Mouse (Mus musculus): ENCODE measurements around the gene Rabgap1. TPM values are rescaled to one million over a fixed set of nuclear protein-coding genes. Genes with fewer than 3 reads are reported as not detected.

Gene Rabgap1
- polyA plus RNA-seq (2012; rRNA removed): 8.6 and 13.9 TPM in 2 replicates

DNA sequence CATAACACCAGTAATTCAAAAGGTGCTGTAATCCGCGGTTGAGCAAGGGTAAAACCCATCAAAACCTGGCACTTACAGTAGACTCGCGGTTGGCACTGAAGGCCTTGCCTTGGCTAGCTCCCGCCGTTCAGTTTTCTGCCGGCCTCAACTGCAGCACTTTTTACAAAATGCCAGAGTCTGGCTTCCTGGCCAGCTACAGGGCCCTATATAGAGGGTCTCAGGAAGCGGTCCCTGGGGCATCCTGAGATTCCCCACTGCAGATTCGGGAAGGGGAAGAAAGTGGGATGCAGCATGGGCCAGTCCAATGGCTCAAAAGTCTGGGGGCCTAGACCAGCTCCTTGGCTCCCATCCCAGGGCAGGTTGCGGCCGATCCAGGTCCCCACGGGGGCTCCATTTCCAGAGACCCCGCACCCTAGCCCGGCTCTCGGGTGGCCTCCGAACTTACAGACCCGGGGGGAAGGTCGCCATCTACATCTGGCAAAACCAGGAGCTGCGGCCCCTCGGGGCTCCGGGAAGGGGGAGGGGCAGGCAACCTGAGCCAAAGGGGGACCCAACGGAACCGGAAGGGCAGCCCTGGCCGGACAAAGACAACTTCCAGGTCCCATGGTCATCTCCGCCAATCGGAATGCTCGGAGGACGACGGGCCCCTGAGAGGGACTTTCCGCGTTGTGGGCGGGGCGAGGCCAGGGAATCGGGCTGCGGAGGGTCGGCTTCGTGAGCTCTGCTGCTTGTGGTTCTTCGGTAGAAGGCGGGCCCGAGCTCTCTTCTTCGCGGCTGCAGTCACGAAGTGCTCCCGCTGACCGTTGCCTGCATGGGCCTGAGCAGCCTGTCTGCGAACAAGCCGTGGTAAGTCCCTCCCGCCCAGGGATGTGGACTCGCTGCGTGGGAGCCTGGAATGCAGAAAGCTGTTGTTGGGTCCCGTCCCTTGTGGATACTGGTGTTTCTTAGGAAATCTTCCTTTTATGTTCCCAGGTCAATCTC lies at the start of gene Rabgap1, which contains the start of the genes Zbtb26 and Zbtb6:
TSS of gene Rabgap1 (plus strand) at position 669 of the 981 bp plus-strand sequence.
TSS of gene Zbtb26 (minus strand) at position 525 of the 981 bp plus-strand sequence.
TSS of gene Zbtb6 (minus strand) at position 561 of the 981 bp plus-strand sequence.
- under 1% methylated on average over 51 of the region's 51 CpGs for WGBS
- TF ChIP-seq POLR2A (IDR thresholded peaks at IDR 0.05; ENCODE audit: borderline replicate concordance, extremely low read depth, low read depth, low read length) (peak; percentile 87), CTCF (IDR thresholded peaks at IDR 0.05; ENCODE audit: insufficient read depth, low read length) (no peak)
- peak; percentile 96 for DNase-seq
- Histone ChIP-seq H3K4me1 (ENCODE audit: control insufficient read depth, insufficient read depth, low read length) (no peaks in the 10 kb centered on the region), H3K4me3 (replicated peaks; ENCODE audit: extremely low read depth, low read depth, low read length) (peak within 1 kb of the TSS; percentile 79)

DNA sequence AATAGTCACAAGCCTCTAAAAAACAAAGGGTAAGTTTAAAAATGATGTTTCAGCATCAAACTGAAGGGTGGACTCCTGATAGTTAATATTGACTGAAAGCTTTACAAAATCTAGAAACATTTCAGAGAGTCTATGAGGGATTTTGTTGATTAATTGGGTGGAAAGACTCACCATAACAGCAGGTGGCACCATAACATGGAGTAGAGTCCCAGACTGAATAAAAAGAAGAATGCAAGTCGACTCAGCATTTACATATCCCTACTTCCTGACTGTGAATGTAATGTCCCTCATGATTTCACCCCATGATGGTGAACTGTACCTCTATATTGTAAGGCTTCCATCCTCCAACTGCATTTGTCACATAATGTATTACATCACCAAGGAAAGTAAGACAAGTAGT lies 47.5 kb upstream of the Rabgap1 start:
- no peak for TF ChIP-seq POLR2A (IDR thresholded peaks at IDR 0.05; ENCODE audit: borderline replicate concordance, extremely low read depth, low read depth, low read length)
- no peak for TF ChIP-seq CTCF (IDR thresholded peaks at IDR 0.05; ENCODE audit: insufficient read depth, low read length)
- 18% methylated on average over 1 of the region's 1 CpGs for WGBS
- no peaks in the 10 kb centered on the region for H3K4me1 ChIP-seq (ENCODE audit: control insufficient read depth, insufficient read depth, low read length)
- no peak for DNase-seq
- no peak overlapping the region for H3K4me3 ChIP-seq (replicated peaks; ENCODE audit: extremely low read depth, low read depth, low read length)

DNA sequence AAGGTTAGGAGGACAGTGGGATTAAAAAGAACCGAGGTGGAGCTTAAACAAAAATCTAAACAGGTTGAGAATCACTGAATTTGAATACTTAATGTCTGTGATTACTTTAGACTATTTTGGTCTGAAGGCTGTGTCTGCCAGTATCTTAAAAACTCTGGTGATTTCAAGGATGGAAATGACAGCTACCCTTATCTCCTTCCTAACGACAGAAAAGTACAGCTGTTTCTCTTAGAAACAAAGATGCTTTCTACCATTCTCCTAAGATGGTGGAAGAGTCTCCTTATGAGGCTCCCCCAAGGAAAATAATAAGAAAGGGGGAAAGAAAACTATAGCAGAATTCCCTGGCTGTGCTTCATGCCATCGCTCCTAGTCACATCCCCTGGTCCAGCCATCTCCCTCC lies 21.2 kb upstream of the Rabgap1 start:
- DNase-seq: no peak
- peak overlapping the region; percentile 88 for H3K4me3 ChIP-seq (replicated peaks; ENCODE audit: extremely low read depth, low read depth, low read length)
- TF ChIP-seq POLR2A (IDR thresholded peaks at IDR 0.05; ENCODE audit: borderline replicate concordance, extremely low read depth, low read depth, low read length): no peak
- no peak for TF ChIP-seq CTCF (IDR thresholded peaks at IDR 0.05; ENCODE audit: insufficient read depth, low read length)
- WGBS: 3% methylated on average over 3 of the region's 3 CpGs
- H3K4me1 ChIP-seq (ENCODE audit: control insufficient read depth, insufficient read depth, low read length): peaks cover 3% of the 10 kb centered on the region; the same call in 1 of the 2 replicates

DNA sequence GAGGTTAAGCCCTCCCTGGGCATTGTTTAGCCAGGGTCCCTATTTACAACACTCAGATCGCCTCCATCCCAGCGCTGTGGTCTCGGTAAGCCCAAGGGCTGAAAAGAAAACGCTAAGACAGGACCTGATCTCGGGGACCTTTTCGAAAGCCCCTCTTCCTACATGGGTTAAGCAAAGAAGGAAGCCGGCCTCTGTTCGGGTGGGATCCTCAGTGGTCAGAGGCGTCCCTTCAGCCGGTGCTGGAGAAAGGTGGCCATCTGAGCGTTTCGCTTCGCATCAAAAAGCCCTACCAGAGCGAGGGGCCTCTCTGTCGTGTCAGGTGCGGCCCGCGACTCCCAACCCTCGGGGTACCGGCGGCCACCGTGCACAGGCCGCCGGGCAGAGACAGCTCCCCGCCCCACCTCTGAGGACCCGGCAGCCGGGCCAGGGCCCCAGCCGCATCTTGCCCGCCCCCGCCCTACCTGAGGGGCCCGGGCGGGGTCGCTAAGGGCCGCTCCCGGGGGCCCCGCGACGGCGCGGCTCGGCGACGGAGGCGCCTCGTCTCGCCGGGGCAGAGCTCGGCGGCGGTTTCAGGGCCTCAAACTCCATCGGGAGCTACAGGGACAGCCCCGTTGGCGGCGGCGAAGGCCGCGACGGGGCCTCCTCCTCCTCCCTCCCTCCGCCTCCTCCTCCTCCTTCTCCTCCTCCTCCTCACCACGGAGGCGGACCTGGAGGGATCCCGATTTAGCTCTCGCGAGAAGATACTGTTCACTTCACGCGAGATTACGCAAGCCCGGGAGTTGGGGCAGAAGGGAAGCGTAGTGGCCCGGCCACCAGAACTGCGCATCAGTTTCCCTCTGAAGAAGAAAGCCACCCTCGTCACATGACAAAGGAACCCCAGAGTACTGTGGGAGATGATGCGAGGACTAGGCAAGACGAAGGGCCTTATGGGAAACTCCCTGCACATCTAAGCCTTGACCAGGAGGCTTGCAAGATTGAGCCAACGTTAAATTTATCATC lies 20.5 kb upstream of the Rabgap1 start, which contains the start of gene Rc3h2:
TSS of gene Rc3h2 (minus strand) at position 598 of the 999 bp plus-strand sequence.
- peak; percentile 90 for TF ChIP-seq POLR2A (IDR thresholded peaks at IDR 0.05; ENCODE audit: borderline replicate concordance, extremely low read depth, low read depth, low read length)
- no peak for TF ChIP-seq CTCF (IDR thresholded peaks at IDR 0.05; ENCODE audit: insufficient read depth, low read length)
- WGBS: under 1% methylated on average over 72 of the region's 75 CpGs
- H3K4me1 ChIP-seq (ENCODE audit: control insufficient read depth, insufficient read depth, low read length): peaks cover 3% of the 10 kb centered on the region; the same call in 1 of the 2 replicates
- DNase-seq: peak; percentile 93
- H3K4me3 ChIP-seq (replicated peaks; ENCODE audit: extremely low read depth, low read depth, low read length): peak within 1 kb of the TSS; percentile 88

DNA sequence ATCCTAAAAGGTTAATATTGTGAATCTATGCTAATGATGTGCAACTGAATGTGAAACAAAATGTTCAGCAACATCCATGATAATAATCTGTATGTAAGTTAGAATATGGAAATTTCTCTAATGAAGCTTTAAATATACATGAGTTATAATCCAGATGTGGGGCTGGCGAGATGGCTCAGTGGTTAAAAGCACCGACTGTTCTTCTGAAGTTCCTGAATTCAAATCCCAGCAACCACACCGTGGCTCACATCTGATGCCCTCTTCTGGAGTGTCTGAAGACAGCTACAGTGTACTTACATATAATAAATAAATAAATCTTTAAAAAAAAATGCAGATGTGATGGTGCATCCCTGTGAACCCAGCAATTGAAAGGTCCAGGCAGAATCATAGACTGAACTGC lies 19.4 kb upstream of the Rabgap1 start:
- H3K4me1 ChIP-seq (ENCODE audit: control insufficient read depth, insufficient read depth, low read length): peaks cover 3% of the 10 kb centered on the region; the same call in 1 of the 2 replicates
- DNase-seq: no peak
- 47% methylated on average over 3 of the region's 3 CpGs for WGBS
- H3K4me3 ChIP-seq (replicated peaks; ENCODE audit: extremely low read depth, low read depth, low read length): no peak overlapping the region
- TF ChIP-seq POLR2A (IDR thresholded peaks at IDR 0.05; ENCODE audit: borderline replicate concordance, extremely low read depth, low read depth, low read length): no peak

DNA sequence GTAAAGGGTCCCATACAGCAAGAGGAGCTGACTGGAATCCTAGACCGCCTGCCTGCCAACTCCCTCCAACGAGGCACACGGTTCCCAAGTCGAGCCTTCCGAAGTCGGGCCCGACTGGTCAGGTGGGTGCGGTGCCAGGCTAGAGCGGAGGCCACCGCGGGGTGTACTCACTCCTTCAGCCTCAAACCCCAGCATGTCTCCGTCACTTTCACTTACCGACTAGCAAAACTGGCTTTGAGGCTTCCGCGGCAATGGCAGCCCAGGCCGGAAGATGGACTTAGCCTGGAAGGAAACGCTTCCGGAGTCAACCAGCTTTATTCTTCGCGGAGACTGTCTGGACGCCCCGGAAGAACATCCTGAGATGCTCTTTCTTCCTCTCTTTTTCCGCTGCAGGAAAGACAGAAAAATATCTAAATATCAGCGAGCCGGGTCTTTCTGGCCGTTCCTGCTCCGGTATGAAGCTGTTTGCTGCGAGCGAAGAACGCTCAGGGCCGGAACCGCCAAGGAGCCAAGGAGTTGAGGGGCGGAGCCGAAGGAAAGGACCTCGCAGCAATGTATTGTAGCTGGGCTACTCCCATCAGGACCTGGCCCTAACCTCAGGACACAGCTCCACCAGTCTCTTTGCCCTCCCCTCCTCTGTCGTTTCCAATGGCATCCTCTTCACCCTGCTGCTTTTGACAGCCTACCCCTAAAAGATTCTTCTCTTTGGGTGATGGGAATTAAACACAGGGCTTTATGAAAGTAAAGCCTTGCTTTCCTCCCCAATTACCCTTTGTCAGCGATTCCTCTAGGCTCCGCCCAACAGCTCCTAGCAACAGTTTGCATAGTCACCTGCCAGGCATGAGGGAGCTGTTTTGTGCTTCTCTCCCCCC lies 12.2 kb upstream of the Rabgap1 start:
- Histone ChIP-seq H3K4me3 (replicated peaks; ENCODE audit: extremely low read depth, low read depth, low read length) (peak overlapping the region; percentile 71), H3K4me1 (ENCODE audit: control insufficient read depth, insufficient read depth, low read length) (no peaks in the 10 kb centered on the region; the same call in 1 of the 2 replicates)
- DNase-seq: peak; percentile 71
- TF ChIP-seq CTCF (IDR thresholded peaks at IDR 0.05; ENCODE audit: insufficient read depth, low read length): no peak
- TF ChIP-seq POLR2A (IDR thresholded peaks at IDR 0.05; ENCODE audit: borderline replicate concordance, extremely low read depth, low read depth, low read length): peak; percentile 62; the same call in 1 of the 2 replicates
- under 1% methylated on average over 38 of the region's 38 CpGs for WGBS

DNA sequence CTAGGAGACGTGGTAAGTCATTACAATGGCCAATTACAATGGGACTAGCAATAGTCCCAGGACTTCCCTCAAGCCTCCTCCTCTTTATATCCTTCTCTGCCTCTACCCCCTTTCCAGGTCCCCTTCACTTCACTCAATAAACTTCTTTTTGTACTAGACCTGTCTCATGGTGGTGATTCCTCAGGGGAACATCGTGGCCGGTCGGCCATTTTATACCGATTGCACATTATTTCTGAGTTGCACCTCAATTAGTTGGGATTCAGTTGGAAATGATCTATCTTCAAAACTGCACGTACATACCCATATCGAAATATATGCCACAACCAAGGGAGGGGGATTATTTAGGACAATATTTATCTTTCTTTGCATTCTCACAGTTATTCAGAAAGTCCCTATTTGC lies 11.5 kb upstream of the Rabgap1 start:
- DNase-seq: no peak
- TF ChIP-seq POLR2A (IDR thresholded peaks at IDR 0.05; ENCODE audit: borderline replicate concordance, extremely low read depth, low read depth, low read length): no peak
- TF ChIP-seq CTCF (IDR thresholded peaks at IDR 0.05; ENCODE audit: insufficient read depth, low read length): no peak
- 41% methylated on average over 7 of the region's 7 CpGs for WGBS
- H3K4me3 ChIP-seq (replicated peaks; ENCODE audit: extremely low read depth, low read depth, low read length): no peak overlapping the region
- H3K4me1 ChIP-seq (ENCODE audit: control insufficient read depth, insufficient read depth, low read length): no peaks in the 10 kb centered on the region; the same call in 1 of the 2 replicates

Measured in lung, adult 2 months (tissue).